Mouse (Mus musculus): ENCODE results near the gene Gm37240. TPM values are rescaled to one million over a fixed set of nuclear protein-coding genes. Genes with fewer than 3 reads are reported as not detected.

Gm37240 gene
- polyA plus RNA-seq, 1 experiment from 2014 or later = 0.52 TPM

DNA sequence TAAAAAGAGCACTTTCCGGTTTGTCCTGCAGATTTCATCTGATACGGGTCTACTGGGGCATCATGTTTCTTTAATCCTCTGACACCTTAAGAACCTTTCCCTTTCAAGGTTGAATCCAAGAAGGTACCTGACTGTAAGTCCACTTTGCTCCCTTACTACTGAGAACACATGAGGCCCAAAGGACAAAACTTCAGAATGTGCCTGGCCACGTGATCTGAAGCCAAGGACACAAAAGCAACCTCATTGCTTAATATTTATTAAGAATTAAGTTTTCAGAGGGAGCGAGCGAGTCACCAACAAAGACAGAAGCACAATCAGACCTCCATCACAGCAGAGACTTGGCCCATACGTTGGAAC lies 1112.3 kb downstream of the Gm37240 start:
- 78% methylated on average over 6 of the region's 6 CpGs for WGBS
- no peak overlapping the region for H3K4me3 ChIP-seq (ENCODE audit: low read depth, low read length)
- ATAC-seq (ENCODE audit: low FRiP score) (no peak), DNase-seq (ENCODE audit: low spot score) (no peak)
- no peak overlapping the region for H3K9ac ChIP-seq (ENCODE audit: low read depth, low read length)
- no peak overlapping the region for H3K4me2 ChIP-seq (replicated peaks; ENCODE audit: low read depth, low read length)
- no peaks in the 10 kb centered on the region for H3K27me3 ChIP-seq (ENCODE audit: control insufficient read depth, insufficient read depth, low read length)
- no peaks in the 10 kb centered on the region for H3K9me3 ChIP-seq (ENCODE audit: control insufficient read depth, low read length)
- H3K27ac ChIP-seq (ENCODE audit: low read depth, low read length) = no peak overlapping the region
- H3K36me3 ChIP-seq (ENCODE audit: control insufficient read depth, insufficient read depth, low read length) = no peaks in the 10 kb centered on the region
- H3K4me1 ChIP-seq (replicated peaks; ENCODE audit: control insufficient read depth, insufficient read depth, low read length) = no peaks in the 10 kb centered on the region

DNA sequence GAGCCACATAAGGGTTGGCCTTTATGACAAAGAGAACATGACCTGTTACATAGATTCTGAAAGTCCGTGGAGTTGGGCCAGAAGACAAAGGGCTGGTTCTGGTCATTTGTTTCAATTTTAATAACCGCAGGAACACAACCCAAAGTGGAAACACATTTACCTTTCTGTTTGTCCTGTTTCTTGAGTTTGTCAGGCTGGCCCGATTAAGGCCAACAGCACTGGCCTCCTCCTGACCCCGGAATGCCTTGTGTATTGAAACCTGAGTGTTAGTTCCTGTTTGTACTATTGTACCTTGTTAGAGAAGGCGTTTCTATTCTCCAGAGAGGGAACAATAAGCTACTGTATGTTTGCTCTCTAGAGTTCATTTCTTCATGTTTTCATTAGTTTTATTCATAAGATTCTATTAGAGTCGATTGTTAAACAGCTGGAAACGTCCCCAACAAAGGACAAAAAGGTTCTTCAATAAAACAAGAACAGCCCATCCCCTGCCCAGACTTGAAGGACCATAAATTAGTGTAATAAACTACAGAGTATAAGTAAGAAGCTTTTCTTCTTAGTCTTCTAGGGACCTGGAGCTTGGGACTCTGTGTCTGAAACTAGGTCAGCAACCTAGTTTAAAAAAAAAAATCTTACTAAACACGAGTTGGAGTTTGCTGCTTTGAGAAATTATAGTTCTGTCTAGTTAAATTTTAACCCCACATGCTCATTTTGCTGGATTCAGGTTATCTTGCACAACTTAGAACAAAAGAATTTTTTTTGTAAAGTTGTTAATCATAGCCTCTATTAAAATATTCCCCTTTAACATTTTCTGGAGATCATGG lies 1112.9 kb downstream of the Gm37240 start:
- Histone ChIP-seq H3K4me2 (replicated peaks; ENCODE audit: low read depth, low read length) (no peak overlapping the region), H3K4me3 (ENCODE audit: low read depth, low read length) (no peak overlapping the region), H3K27me3 (ENCODE audit: control insufficient read depth, insufficient read depth, low read length) (no peaks in the 10 kb centered on the region), H3K9ac (ENCODE audit: low read depth, low read length) (no peak overlapping the region), H3K36me3 (ENCODE audit: control insufficient read depth, insufficient read depth, low read length) (no peaks in the 10 kb centered on the region), H3K9me3 (ENCODE audit: control insufficient read depth, low read length) (no peaks in the 10 kb centered on the region), H3K4me1 (replicated peaks; ENCODE audit: control insufficient read depth, insufficient read depth, low read length) (no peaks in the 10 kb centered on the region), H3K27ac (ENCODE audit: low read depth, low read length) (no peak overlapping the region)
- WGBS = 56% methylated on average over 8 of the region's 8 CpGs
- no peak for ATAC-seq (ENCODE audit: low FRiP score)
- no peak for DNase-seq (ENCODE audit: low spot score)

DNA sequence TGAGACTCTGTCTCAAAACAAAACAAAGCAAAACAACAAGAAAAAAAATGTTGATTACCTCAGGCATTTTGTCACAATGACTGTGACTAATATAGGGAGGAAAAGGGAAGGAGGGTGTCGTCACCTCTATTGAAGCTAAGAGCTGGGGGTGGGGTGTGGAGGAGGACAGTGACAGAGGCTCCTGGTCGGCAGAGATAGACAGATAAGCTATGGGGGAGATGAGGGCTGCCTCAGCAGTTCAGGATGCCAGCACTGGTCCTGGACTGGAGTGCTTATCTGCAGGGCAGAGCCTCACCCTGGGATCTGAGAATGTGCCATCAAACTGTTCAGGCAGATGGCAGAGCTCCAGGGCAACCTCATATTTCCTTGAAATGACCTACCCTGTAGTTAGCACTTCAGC lies 1115.3 kb downstream of the Gm37240 start:
- no peaks in the 10 kb centered on the region for H3K27me3 ChIP-seq (ENCODE audit: control insufficient read depth, insufficient read depth, low read length)
- H3K4me1 ChIP-seq (replicated peaks; ENCODE audit: control insufficient read depth, insufficient read depth, low read length) = no peaks in the 10 kb centered on the region
- H3K9me3 ChIP-seq (ENCODE audit: control insufficient read depth, low read length) = no peaks in the 10 kb centered on the region
- no peak for ATAC-seq (ENCODE audit: low FRiP score)
- 60% methylated on average over 2 of the region's 2 CpGs for WGBS
- no peak overlapping the region for H3K4me2 ChIP-seq (replicated peaks; ENCODE audit: low read depth, low read length)
- H3K36me3 ChIP-seq (ENCODE audit: control insufficient read depth, insufficient read depth, low read length) = no peaks in the 10 kb centered on the region
- H3K9ac ChIP-seq (ENCODE audit: low read depth, low read length) = no peak overlapping the region
- no peak overlapping the region for H3K27ac ChIP-seq (ENCODE audit: low read depth, low read length)
- H3K4me3 ChIP-seq (ENCODE audit: low read depth, low read length) = no peak overlapping the region
- DNase-seq (ENCODE audit: low spot score) = no peak

- 96% methylated on average over 6 of the region's 6 CpGs for WGBS
- H3K36me3 ChIP-seq (ENCODE audit: control insufficient read depth, insufficient read depth, low read length) = no peaks in the 10 kb centered on the region
These were observed 1116.8 kb downstream of the Gm37240 start for GRCm38 (mm10) chr3:84770518-84770917.

GRCm38 (mm10) chr3:84769411-84769810 lies 1117.9 kb downstream of the Gm37240 start:
- Histone ChIP-seq H3K36me3 (ENCODE audit: control insufficient read depth, insufficient read depth, low read length) (no peaks in the 10 kb centered on the region), H3K4me1 (replicated peaks; ENCODE audit: control insufficient read depth, insufficient read depth, low read length) (no peaks in the 10 kb centered on the region), H3K27me3 (ENCODE audit: control insufficient read depth, insufficient read depth, low read length) (no peaks in the 10 kb centered on the region), H3K9me3 (ENCODE audit: control insufficient read depth, low read length) (no peaks in the 10 kb centered on the region), H3K27ac (ENCODE audit: low read depth, low read length) (no peak overlapping the region), H3K9ac (ENCODE audit: low read depth, low read length) (no peak overlapping the region), H3K4me3 (ENCODE audit: low read depth, low read length) (no peak overlapping the region), H3K4me2 (replicated peaks; ENCODE audit: low read depth, low read length) (no peak overlapping the region)
- ATAC-seq (ENCODE audit: low FRiP score) = no peak
- DNase-seq (ENCODE audit: low spot score) = no peak
- WGBS = 81% methylated on average over 6 of the region's 6 CpGs

More at GRCm38 (mm10) chr3:84770518-84770917, 1116.8 kb downstream of the Gm37240 start:
- no peak overlapping the region for H3K9ac ChIP-seq (ENCODE audit: low read depth, low read length)
- no peak overlapping the region for H3K4me2 ChIP-seq (replicated peaks; ENCODE audit: low read depth, low read length)
- no peak overlapping the region for H3K4me3 ChIP-seq (ENCODE audit: low read depth, low read length)
- DNase-seq (ENCODE audit: low spot score) (no peak), ATAC-seq (ENCODE audit: low FRiP score) (no peak)
- no peaks in the 10 kb centered on the region for H3K4me1 ChIP-seq (replicated peaks; ENCODE audit: control insufficient read depth, insufficient read depth, low read length)
- no peaks in the 10 kb centered on the region for H3K9me3 ChIP-seq (ENCODE audit: control insufficient read depth, low read length)
- H3K27me3 ChIP-seq (ENCODE audit: control insufficient read depth, insufficient read depth, low read length) = no peaks in the 10 kb centered on the region
- no peak overlapping the region for H3K27ac ChIP-seq (ENCODE audit: low read depth, low read length)

GRCm38 (mm10) chr3:84768940-84769339 lies 1118.4 kb downstream of the Gm37240 start:
- no peak for ATAC-seq (ENCODE audit: low FRiP score)
- H3K4me2 ChIP-seq (replicated peaks; ENCODE audit: low read depth, low read length) = no peak overlapping the region
- no peak overlapping the region for H3K4me3 ChIP-seq (ENCODE audit: low read depth, low read length)
- no peak for DNase-seq (ENCODE audit: low spot score)
- no peaks in the 10 kb centered on the region for H3K4me1 ChIP-seq (replicated peaks; ENCODE audit: control insufficient read depth, insufficient read depth, low read length)
- H3K9me3 ChIP-seq (ENCODE audit: control insufficient read depth, low read length) = no peaks in the 10 kb centered on the region
- WGBS = 88% methylated on average over 4 of the region's 4 CpGs
- H3K27me3 ChIP-seq (ENCODE audit: control insufficient read depth, insufficient read depth, low read length) = no peaks in the 10 kb centered on the region
- H3K27ac ChIP-seq (ENCODE audit: low read depth, low read length) = no peak overlapping the region
- H3K36me3 ChIP-seq (ENCODE audit: control insufficient read depth, insufficient read depth, low read length) = no peaks in the 10 kb centered on the region
- no peak overlapping the region for H3K9ac ChIP-seq (ENCODE audit: low read depth, low read length)

DNA sequence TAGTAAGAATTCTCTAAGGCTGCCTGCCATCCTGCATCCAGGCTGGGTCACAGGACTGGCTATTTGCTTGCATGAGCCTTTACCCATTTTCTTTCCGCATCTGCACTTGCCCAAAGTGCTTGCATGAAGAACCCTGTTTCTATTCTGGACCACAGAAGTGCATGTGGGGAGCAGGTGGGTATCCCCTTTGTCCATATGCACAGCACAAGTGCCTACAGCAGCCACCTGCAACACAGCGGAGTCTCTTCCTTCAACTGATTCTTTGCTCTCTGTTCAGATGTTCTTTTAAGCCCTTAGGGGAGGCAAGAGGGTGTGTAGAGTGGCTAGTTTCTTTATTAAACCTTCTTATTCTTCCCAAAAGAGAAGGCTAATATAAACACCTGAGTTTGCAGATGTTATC lies 1133.5 kb downstream of the Gm37240 start:
- no peak overlapping the region for H3K4me2 ChIP-seq (replicated peaks; ENCODE audit: low read depth, low read length)
- H3K4me1 ChIP-seq (replicated peaks; ENCODE audit: control insufficient read depth, insufficient read depth, low read length) = no peaks in the 10 kb centered on the region
- ATAC-seq (ENCODE audit: low FRiP score) (no peak), DNase-seq (ENCODE audit: low spot score) (no peak)
- 94% methylated on average over 2 of the region's 2 CpGs for WGBS
- H3K27me3 ChIP-seq (ENCODE audit: control insufficient read depth, insufficient read depth, low read length) = no peaks in the 10 kb centered on the region
- H3K9ac ChIP-seq (ENCODE audit: low read depth, low read length) = no peak overlapping the region
- no peaks in the 10 kb centered on the region for H3K9me3 ChIP-seq (ENCODE audit: control insufficient read depth, low read length)
- H3K36me3 ChIP-seq (ENCODE audit: control insufficient read depth, insufficient read depth, low read length) = no peaks in the 10 kb centered on the region
- H3K4me3 ChIP-seq (ENCODE audit: low read depth, low read length) = no peak overlapping the region
- H3K27ac ChIP-seq (ENCODE audit: low read depth, low read length) = no peak overlapping the region

- ATAC-seq (ENCODE audit: low FRiP score) = no peak
- 65% methylated on average over 5 of the region's 5 CpGs for WGBS
- no peak overlapping the region for H3K9ac ChIP-seq (ENCODE audit: low read depth, low read length)
- no peak overlapping the region for H3K4me2 ChIP-seq (replicated peaks; ENCODE audit: low read depth, low read length)
- no peaks in the 10 kb centered on the region for H3K4me1 ChIP-seq (replicated peaks; ENCODE audit: control insufficient read depth, insufficient read depth, low read length)
- H3K27me3 ChIP-seq (ENCODE audit: control insufficient read depth, insufficient read depth, low read length) = no peaks in the 10 kb centered on the region
- H3K4me3 ChIP-seq (ENCODE audit: low read depth, low read length) = no peak overlapping the region
- no peak for DNase-seq (ENCODE audit: low spot score)
- H3K27ac ChIP-seq (ENCODE audit: low read depth, low read length) = no peak overlapping the region
- no peaks in the 10 kb centered on the region for H3K36me3 ChIP-seq (ENCODE audit: control insufficient read depth, insufficient read depth, low read length)
- no peaks in the 10 kb centered on the region for H3K9me3 ChIP-seq (ENCODE audit: control insufficient read depth, low read length)
These were observed 1138.1 kb downstream of the Gm37240 start for GRCm38 (mm10) chr3:84749222-84749621.

- Histone ChIP-seq H3K4me3 (ENCODE audit: low read depth, low read length) (no peak overlapping the region), H3K36me3 (ENCODE audit: control insufficient read depth, insufficient read depth, low read length) (no peaks in the 10 kb centered on the region), H3K4me2 (replicated peaks; ENCODE audit: low read depth, low read length) (no peak overlapping the region), H3K27ac (ENCODE audit: low read depth, low read length) (no peak overlapping the region), H3K4me1 (replicated peaks; ENCODE audit: control insufficient read depth, insufficient read depth, low read length) (no peaks in the 10 kb centered on the region), H3K27me3 (ENCODE audit: control insufficient read depth, insufficient read depth, low read length) (no peaks in the 10 kb centered on the region), H3K9ac (ENCODE audit: low read depth, low read length) (no peak overlapping the region), H3K9me3 (ENCODE audit: control insufficient read depth, low read length) (no peaks in the 10 kb centered on the region)
- WGBS = 80% methylated on average over 5 of the region's 5 CpGs
- ATAC-seq (ENCODE audit: low FRiP score) (no peak), DNase-seq (ENCODE audit: low spot score) (no peak)
These were observed 1139.2 kb downstream of the Gm37240 start for GRCm38 (mm10) chr3:84748139-84748538.

All from hindbrain, embryonic 11.5 days (tissue).